Mouse (Mus musculus): ENCODE measurements around the gene Itga6. TPM values are rescaled to one million over a fixed set of nuclear protein-coding genes. Genes with fewer than 3 reads are reported as not detected.

Gene Itga6
- polyA plus RNA-seq, 1 experiment, result 33.1 TPM

DNA sequence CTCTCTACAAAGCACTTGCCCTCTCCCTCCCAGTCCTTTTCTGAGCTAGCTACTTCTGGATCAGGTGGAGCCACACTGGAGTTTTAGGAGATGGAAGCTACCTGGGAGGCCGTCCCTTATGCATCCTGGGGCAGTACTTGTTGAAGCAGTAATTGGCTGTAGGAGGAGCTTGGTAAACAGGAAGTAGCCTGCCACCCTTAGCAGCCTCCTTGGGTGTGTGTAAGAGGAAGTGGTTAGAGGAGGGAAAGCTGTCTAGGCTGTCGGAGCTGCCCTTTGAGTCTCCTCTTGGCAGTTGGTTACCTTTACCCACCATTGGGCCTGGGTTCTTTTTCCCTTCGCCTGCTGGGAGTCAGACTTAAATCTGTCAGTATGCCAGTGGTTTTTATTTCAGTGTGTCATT is 68.6 kb downstream of the Itga6 start:
- Histone ChIP-seq H3K27me3 (ENCODE audit: control insufficient read depth, insufficient read depth, insufficient read length) (no peaks in the 10 kb centered on the region), H3K36me3 (ENCODE audit: control insufficient read depth, insufficient read depth) (peaks cover 6% of the 10 kb centered on the region), H3K4me3 (ENCODE audit: insufficient read depth, poor library complexity, severe bottlenecking) (no peak overlapping the region), H3ac (ENCODE audit: control insufficient read depth, insufficient read length, low read depth) (no peak overlapping the region), H3K79me2 (ENCODE audit: control insufficient read depth, insufficient read depth) (peaks cover 23% of the 10 kb centered on the region), H3K79me3 (ENCODE audit: low read depth) (no peaks in the 10 kb centered on the region)
- TF ChIP-seq FOSL1 (IDR thresholded peaks at IDR 0.05; ENCODE audit: insufficient read depth, low read length, poor library complexity, severe bottlenecking) (no peak), USF1 (IDR thresholded peaks at IDR 0.05; ENCODE audit: low read depth) (no peak), MAX (IDR thresholded peaks at IDR 0.05) (no peak), MYOD1 (IDR thresholded peaks at IDR 0.05; ENCODE audit: control insufficient read depth, insufficient read length, low read depth) (no peak), CTCF (IDR thresholded peaks at IDR 0.05; ENCODE audit: control insufficient read depth, insufficient read depth, insufficient read length) (no peak), MYOG (IDR thresholded peaks at IDR 0.05; ENCODE audit: control insufficient read depth, extremely low read depth, insufficient read length) (no peak)

DNA sequence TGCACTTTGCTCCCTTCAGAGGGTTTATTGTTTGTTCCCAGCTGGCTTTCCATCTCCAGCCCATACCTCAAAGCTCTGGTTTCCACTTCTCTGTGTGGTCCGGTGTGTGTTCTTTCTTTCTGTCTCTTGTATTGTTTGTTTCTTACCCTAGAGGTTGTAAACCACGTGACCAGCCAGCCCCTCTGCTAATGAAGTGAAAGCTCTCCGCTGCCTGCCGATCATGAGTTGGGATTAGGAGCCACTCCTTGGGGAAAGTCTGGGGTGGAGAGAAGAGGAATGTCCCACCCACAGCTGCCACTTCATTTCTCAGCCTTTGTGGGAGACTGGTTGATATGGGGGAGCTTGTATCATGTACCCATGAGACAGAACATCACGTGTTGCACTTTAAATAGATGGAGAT is 69.9 kb downstream of the Itga6 start:
- H3K79me3 ChIP-seq (ENCODE audit: low read depth), result no peaks in the 10 kb centered on the region
- H3K27me3 ChIP-seq (ENCODE audit: control insufficient read depth, insufficient read depth, insufficient read length), result no peaks in the 10 kb centered on the region
- H3K79me2 ChIP-seq (ENCODE audit: control insufficient read depth, insufficient read depth), result peaks cover 23% of the 10 kb centered on the region
- H3K4me3 ChIP-seq (ENCODE audit: insufficient read depth, poor library complexity, severe bottlenecking), result no peak overlapping the region
- peaks cover 6% of the 10 kb centered on the region for H3K36me3 ChIP-seq (ENCODE audit: control insufficient read depth, insufficient read depth)
- H3ac ChIP-seq (ENCODE audit: control insufficient read depth, insufficient read length, low read depth), result no peak overlapping the region
- TF ChIP-seq MAX (IDR thresholded peaks at IDR 0.05), result no peak
- no peak for TF ChIP-seq FOSL1 (IDR thresholded peaks at IDR 0.05; ENCODE audit: insufficient read depth, low read length, poor library complexity, severe bottlenecking)
- no peak for TF ChIP-seq MYOG (IDR thresholded peaks at IDR 0.05; ENCODE audit: control insufficient read depth, extremely low read depth, insufficient read length)
- TF ChIP-seq MYOD1 (IDR thresholded peaks at IDR 0.05; ENCODE audit: control insufficient read depth, insufficient read length, low read depth), result no peak
- no peak for TF ChIP-seq CTCF (IDR thresholded peaks at IDR 0.05; ENCODE audit: control insufficient read depth, insufficient read depth, insufficient read length)
- TF ChIP-seq CEBPB (IDR thresholded peaks at IDR 0.05; ENCODE audit: low read depth), result no peak
- no peak for TF ChIP-seq USF1 (IDR thresholded peaks at IDR 0.05; ENCODE audit: low read depth)

DNA sequence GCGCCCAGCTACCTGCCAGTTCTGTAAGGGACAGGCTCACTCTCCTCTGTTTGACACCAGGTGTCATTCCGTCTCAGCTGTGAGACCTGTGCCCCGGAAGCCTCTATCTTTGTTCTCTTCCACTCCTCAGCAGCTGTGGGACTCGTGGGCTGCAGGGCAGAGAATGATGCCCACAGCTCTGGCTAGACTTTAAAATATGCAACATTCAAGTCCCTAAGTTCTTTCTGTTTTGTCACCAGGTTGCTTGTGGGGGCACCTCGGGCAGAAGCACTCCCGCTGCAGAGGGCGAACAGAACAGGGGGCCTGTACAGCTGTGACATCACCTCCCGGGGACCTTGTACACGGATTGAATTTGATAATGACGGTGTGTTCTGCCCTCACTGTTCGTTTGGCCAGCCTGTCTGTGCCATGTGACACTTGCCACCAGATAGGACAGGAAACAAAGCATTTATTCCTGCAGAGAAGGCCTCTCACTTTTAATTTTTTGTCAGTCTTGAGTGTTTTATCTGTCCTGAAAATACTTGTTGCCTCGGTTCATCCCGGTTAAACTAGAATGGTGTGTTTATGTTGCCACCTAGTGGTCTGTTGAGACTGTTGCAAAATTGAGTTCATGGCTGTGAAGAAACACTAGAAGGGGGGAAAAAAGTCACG is 71.1 kb downstream of the Itga6 start:
- TF ChIP-seq MAX (IDR thresholded peaks at IDR 0.05) (no peak), MYOD1 (IDR thresholded peaks at IDR 0.05; ENCODE audit: control insufficient read depth, insufficient read length, low read depth) (no peak), CTCF (IDR thresholded peaks at IDR 0.05; ENCODE audit: control insufficient read depth, insufficient read depth, insufficient read length) (peak; percentile 5), MYOG (IDR thresholded peaks at IDR 0.05; ENCODE audit: control insufficient read depth, extremely low read depth, insufficient read length) (no peak)
- H3K36me3 ChIP-seq (ENCODE audit: control insufficient read depth, insufficient read depth), result peaks cover 10% of the 10 kb centered on the region
- H3K79me2 ChIP-seq (ENCODE audit: control insufficient read depth, insufficient read depth), result peaks cover 18% of the 10 kb centered on the region
- H3K4me3 ChIP-seq (ENCODE audit: insufficient read depth, poor library complexity, severe bottlenecking), result no peak overlapping the region
- H3K27me3 ChIP-seq (ENCODE audit: control insufficient read depth, insufficient read depth, insufficient read length), result no peaks in the 10 kb centered on the region
- no peak overlapping the region for H3ac ChIP-seq (ENCODE audit: control insufficient read depth, insufficient read length, low read depth)
- no peaks in the 10 kb centered on the region for H3K79me3 ChIP-seq (ENCODE audit: low read depth)

DNA sequence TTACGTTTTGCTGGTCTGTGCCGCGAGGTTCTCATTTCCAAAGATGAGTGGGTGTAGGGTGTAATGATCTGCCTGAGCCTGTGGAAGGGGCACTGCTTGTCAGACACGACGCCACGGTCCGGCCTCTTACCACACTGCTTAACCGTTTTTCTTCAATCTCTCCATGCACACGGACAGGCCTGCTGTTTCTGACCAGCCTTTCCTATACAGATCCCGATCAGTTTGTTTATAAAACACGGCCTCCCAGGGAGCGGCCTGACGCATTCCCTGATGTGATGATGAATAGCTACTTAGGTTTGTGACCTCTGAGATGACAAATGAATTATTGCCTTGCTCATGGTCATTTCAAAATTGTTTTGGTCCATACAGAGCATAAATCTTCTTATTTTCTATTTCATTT is 78.7 kb downstream of the Itga6 start:
- Histone ChIP-seq H3K36me3 (ENCODE audit: control insufficient read depth, insufficient read depth) (peaks cover 22% of the 10 kb centered on the region), H3K27me3 (ENCODE audit: control insufficient read depth, insufficient read depth, insufficient read length) (no peaks in the 10 kb centered on the region)

DNA sequence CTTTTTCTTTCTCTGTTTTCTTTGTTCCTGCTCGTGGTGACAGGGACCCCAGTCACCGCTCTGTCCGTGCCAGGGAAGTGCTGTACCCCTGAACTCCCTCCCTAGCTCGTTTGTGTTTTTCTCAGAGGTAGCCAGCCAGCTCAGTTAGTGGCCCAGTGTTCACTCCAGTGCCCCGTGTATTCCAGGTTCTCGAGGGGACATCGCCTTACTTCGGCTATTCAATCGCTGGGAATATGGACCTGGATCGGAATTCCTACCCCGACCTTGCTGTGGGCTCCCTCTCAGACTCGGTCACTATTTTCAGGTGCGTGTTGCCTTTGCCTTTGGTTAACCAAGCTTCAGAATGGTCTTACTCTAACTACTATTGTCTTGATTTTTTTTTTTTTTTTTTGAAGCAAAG is 82.3 kb downstream of the Itga6 start:
- H3K27me3 ChIP-seq (ENCODE audit: control insufficient read depth, insufficient read depth, insufficient read length), result no peaks in the 10 kb centered on the region
- TF ChIP-seq CTCF (IDR thresholded peaks at IDR 0.05; ENCODE audit: control insufficient read depth, insufficient read depth, insufficient read length) (no peak), USF1 (IDR thresholded peaks at IDR 0.05; ENCODE audit: low read depth) (no peak), MYOG (IDR thresholded peaks at IDR 0.05; ENCODE audit: control insufficient read depth, extremely low read depth, insufficient read length) (no peak), MYOD1 (IDR thresholded peaks at IDR 0.05; ENCODE audit: control insufficient read depth, insufficient read length, low read depth) (no peak), MAX (IDR thresholded peaks at IDR 0.05) (no peak), FOSL1 (IDR thresholded peaks at IDR 0.05; ENCODE audit: insufficient read depth, low read length, poor library complexity, severe bottlenecking) (no peak), CEBPB (IDR thresholded peaks at IDR 0.05; ENCODE audit: low read depth) (no peak)
- no peak overlapping the region for H3K4me3 ChIP-seq (ENCODE audit: insufficient read depth, poor library complexity, severe bottlenecking)
- H3K79me2 ChIP-seq (ENCODE audit: control insufficient read depth, insufficient read depth), result no peaks in the 10 kb centered on the region
- no peaks in the 10 kb centered on the region for H3K79me3 ChIP-seq (ENCODE audit: low read depth)
- H3K36me3 ChIP-seq (ENCODE audit: control insufficient read depth, insufficient read depth), result peaks cover 20% of the 10 kb centered on the region
- H3ac ChIP-seq (ENCODE audit: control insufficient read depth, insufficient read length, low read depth), result no peak overlapping the region

More for the DNA sequence above, 78.7 kb downstream of the Itga6 start:
- H3K4me3 ChIP-seq (ENCODE audit: insufficient read depth, poor library complexity, severe bottlenecking), result no peak overlapping the region
- no peak overlapping the region for H3ac ChIP-seq (ENCODE audit: control insufficient read depth, insufficient read length, low read depth)
- TF ChIP-seq FOSL1 (IDR thresholded peaks at IDR 0.05; ENCODE audit: insufficient read depth, low read length, poor library complexity, severe bottlenecking), result no peak
- TF ChIP-seq USF1 (IDR thresholded peaks at IDR 0.05; ENCODE audit: low read depth), result no peak
- TF ChIP-seq MYOG (IDR thresholded peaks at IDR 0.05; ENCODE audit: control insufficient read depth, extremely low read depth, insufficient read length), result no peak
- no peak for TF ChIP-seq CTCF (IDR thresholded peaks at IDR 0.05; ENCODE audit: control insufficient read depth, insufficient read depth, insufficient read length)
- TF ChIP-seq MYOD1 (IDR thresholded peaks at IDR 0.05; ENCODE audit: control insufficient read depth, insufficient read length, low read depth), result no peak
- no peak for TF ChIP-seq CEBPB (IDR thresholded peaks at IDR 0.05; ENCODE audit: low read depth)
- no peak for TF ChIP-seq MAX (IDR thresholded peaks at IDR 0.05)
- H3K79me3 ChIP-seq (ENCODE audit: low read depth), result no peaks in the 10 kb centered on the region
- H3K79me2 ChIP-seq (ENCODE audit: control insufficient read depth, insufficient read depth), result no peaks in the 10 kb centered on the region

DNA sequence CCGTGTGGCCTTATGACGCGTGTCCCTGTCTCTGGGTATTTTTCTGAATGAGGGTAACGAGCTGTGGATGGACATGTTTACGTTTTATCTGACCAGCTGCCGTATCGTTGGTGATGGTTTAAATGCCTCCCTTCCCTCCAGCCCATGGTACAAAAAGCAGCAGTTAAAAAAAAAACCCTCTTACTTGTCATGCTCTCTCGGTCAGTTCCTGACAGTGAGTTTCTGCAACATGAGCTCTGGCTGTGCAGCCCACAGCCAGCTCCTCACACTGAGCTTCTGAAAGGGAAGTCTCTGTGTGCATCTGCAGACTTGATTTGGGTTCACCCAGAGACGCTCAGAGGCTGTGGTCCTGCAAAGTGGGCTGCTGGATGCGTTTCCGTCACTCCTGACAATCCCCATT is 83.5 kb downstream of the Itga6 start:
- no peaks in the 10 kb centered on the region for H3K79me2 ChIP-seq (ENCODE audit: control insufficient read depth, insufficient read depth)
- H3K4me3 ChIP-seq (ENCODE audit: insufficient read depth, poor library complexity, severe bottlenecking), result no peak overlapping the region
- TF ChIP-seq MYOD1 (IDR thresholded peaks at IDR 0.05; ENCODE audit: control insufficient read depth, insufficient read length, low read depth) (no peak), MAX (IDR thresholded peaks at IDR 0.05) (no peak), MYOG (IDR thresholded peaks at IDR 0.05; ENCODE audit: control insufficient read depth, extremely low read depth, insufficient read length) (no peak), CEBPB (IDR thresholded peaks at IDR 0.05; ENCODE audit: low read depth) (no peak), FOSL1 (IDR thresholded peaks at IDR 0.05; ENCODE audit: insufficient read depth, low read length, poor library complexity, severe bottlenecking) (no peak), CTCF (IDR thresholded peaks at IDR 0.05; ENCODE audit: control insufficient read depth, insufficient read depth, insufficient read length) (no peak), USF1 (IDR thresholded peaks at IDR 0.05; ENCODE audit: low read depth) (no peak)

More for the DNA sequence above, 83.5 kb downstream of the Itga6 start:
- H3ac ChIP-seq (ENCODE audit: control insufficient read depth, insufficient read length, low read depth), result no peak overlapping the region
- H3K27me3 ChIP-seq (ENCODE audit: control insufficient read depth, insufficient read depth, insufficient read length), result no peaks in the 10 kb centered on the region
- no peaks in the 10 kb centered on the region for H3K79me3 ChIP-seq (ENCODE audit: low read depth)
- peaks cover 16% of the 10 kb centered on the region for H3K36me3 ChIP-seq (ENCODE audit: control insufficient read depth, insufficient read depth)

Measured in C2C12 (cell line).